Mouse (Mus musculus) kidney, postnatal 36 days (tissue): ENCODE results near the gene Olfr738.

Experiments used
- DNase-seq, 2 experiments: peaks; one replicate each; pipeline ENCODE4 v3.0.0; 2021 to 2022; ENCODE audit warnings: mixed read lengths in 2 of 2

Olfr738 gene

GRCm38 (mm10) chr14:50407268-50407667 is at the start of gene Olfr738:
Gene Olfr738 (plus strand): TSS chr14:50407568.
- DNase-seq = no peak

- no peak for DNase-seq
These were observed 49.8 kb upstream of the Olfr738 start, which contains the start of gene Tlr11 for GRCm38 (mm10) chr14:50357593-50357992. Gene Tlr11 (plus strand): TSS chr14:50357914.

GRCm38 (mm10) chr14:50360480-50360879 is 46.9 kb upstream of the Olfr738 start:
- no peak for DNase-seq

- DNase-seq = no peak
These were observed 43.8 kb upstream of the Olfr738 start for GRCm38 (mm10) chr14:50363561-50363960.

- no peak for DNase-seq
These were observed 26.5 kb upstream of the Olfr738 start, which contains the start of gene Olfr736 for GRCm38 (mm10) chr14:50380863-50381262. Gene Olfr736 (plus strand): TSS chr14:50381163.

- no peak for DNase-seq
These were observed 11.0 kb downstream of the Olfr738 start, which contains the start of gene Olfr739 for GRCm38 (mm10) chr14:50418326-50418725. Gene Olfr739 (plus strand): TSS chr14:50418626.

GRCm38 (mm10) chr14:50445245-50445644 is 37.9 kb downstream of the Olfr738 start, which contains the start of gene Olfr740:
Gene Olfr740 (plus strand): TSS chr14:50445545.
- DNase-seq = no peak
